Mouse (Mus musculus) liver, adult (tissue): Measurements from ENCODE around the gene Cd247.

ENCODE experiments used
- GATA4 ChIP-seq: IDR thresholded peaks from 2 replicates; pipeline ENCODE4 v1.6.1; 2014; ENCODE audit warnings: mild to moderate bottlenecking, low read length; ENCODE audit not compliant: insufficient replicate concordance

Gene Cd247

DNA sequence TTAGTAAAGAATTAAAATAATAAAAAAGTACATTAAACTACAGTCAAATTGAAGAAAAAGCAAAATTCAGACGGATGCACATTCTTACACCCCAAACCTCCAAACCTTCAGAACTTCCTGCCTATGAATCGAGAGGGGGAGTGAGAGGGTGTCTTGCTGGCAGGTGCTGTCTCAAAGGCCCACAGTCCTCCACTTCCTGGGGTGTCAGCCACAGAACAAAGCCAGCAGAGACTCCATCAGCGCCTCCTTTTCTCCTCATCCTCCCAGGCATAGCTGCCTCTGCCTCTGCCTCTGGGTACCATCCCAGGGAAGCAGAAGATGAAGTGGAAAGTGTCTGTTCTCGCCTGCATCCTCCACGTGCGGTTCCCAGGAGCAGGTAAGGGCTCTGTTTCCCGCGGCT is at the start of gene Cd247:
Cd247 (plus strand) TSS at position 171 of the 400 bp plus-strand sequence.
- no peak for TF ChIP-seq GATA4

DNA sequence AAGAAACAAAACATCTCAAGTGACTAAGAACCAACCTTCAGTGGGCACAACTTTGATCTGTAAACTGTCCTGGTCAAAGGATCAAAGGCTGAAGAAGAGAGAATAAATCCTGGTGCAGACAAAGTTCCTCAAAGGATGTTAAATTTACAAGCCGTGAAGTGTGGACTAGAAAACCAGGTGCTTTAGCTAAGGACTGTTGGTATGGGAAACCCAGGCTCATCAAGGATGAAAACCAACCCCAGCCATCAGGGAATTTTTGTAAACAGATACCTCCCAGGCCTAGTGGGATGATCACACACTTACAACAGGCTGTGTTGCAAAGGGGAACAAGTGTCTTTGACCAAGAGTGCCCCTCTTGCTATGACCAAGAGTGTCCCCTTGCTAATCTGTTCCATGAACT is 49.5 kb upstream of the Cd247 start:
- TF ChIP-seq GATA4: no peak

GRCm38 (mm10) chr1:165741989-165742388 is 46.5 kb upstream of the Cd247 start:
- TF ChIP-seq GATA4: no peak

GRCm38 (mm10) chr1:165748053-165748452 is 40.4 kb upstream of the Cd247 start:
- no peak for TF ChIP-seq GATA4

GRCm38 (mm10) chr1:165751142-165751541 is 37.3 kb upstream of the Cd247 start:
- TF ChIP-seq GATA4: peak; percentile 95

- TF ChIP-seq GATA4: no peak
Measured at GRCm38 (mm10) chr1:165751838-165752237, 36.6 kb upstream of the Cd247 start.

GRCm38 (mm10) chr1:165754205-165754604 is 34.3 kb upstream of the Cd247 start:
- TF ChIP-seq GATA4: no peak

DNA sequence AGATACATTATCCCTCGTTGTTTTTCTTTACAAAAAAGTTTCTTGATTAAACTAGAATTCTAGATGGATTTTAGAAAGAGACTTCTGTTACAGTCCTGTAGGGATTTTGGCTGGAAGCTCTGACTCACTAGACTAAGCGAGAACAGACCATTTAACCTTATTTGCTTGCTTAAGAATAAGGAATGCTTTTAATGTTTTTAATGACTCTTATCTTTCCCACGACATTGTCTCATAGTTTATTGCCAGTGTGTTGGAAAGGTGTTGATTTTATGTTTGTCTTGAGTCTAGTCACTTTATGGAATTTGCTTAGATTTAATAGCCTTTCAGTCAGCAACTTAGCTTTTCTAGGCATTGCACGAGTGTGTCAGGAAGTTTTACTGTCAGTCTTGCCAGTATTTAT is 33.3 kb upstream of the Cd247 start:
- TF ChIP-seq GATA4: no peak

GRCm38 (mm10) chr1:165761522-165762305 is 26.8 kb upstream of the Cd247 start:
- TF ChIP-seq GATA4: no peak

GRCm38 (mm10) chr1:165762914-165763634 is 25.4 kb upstream of the Cd247 start:
- no peak for TF ChIP-seq GATA4

- TF ChIP-seq GATA4: peak; percentile 47; the same call in 1 of the 2 replicates
Measured at GRCm38 (mm10) chr1:165763635-165764372, 24.7 kb upstream of the Cd247 start, which contains the start of gene Creg1. Creg1 (plus strand) TSS chr1:165763746.

DNA sequence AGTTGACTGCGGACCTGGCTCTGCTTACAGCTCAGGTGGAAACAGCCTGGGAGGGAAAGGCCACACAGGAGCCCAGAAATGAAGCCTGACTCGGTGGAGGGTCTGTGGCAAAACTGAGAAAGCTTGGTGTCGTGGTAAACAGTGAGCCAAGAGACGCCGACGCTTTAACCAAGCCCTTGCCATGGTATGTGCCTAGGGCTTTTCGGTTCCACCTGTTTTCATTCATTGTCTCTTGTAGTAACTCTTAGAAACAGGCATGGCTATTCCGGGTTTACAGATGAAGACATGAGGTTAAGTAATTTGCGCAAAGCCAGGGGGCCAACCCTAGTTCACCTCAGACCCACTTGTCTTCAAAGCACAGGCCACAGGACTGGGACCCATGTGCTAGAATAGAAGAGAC is 23.9 kb upstream of the Cd247 start:
- no peak for TF ChIP-seq GATA4

DNA sequence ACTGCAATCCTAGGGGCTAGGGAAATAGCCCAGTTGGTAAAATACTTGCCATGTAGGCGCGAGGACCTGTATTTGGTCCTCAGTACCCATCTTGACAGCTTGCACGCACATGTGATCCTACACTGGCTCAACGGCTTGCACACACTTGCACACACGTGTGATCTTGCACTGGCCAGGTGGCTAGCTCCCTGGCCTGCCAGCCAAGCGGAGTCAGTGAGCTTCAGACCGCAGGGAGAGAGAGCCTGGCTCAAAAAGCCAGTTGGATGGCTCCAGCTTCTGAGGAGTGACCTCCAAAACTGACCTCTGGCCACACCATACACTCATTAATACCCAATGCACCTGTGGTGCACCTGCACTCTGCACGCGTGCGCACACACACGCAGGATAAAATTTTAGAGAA is 23.4 kb upstream of the Cd247 start:
- TF ChIP-seq GATA4: no peak

DNA sequence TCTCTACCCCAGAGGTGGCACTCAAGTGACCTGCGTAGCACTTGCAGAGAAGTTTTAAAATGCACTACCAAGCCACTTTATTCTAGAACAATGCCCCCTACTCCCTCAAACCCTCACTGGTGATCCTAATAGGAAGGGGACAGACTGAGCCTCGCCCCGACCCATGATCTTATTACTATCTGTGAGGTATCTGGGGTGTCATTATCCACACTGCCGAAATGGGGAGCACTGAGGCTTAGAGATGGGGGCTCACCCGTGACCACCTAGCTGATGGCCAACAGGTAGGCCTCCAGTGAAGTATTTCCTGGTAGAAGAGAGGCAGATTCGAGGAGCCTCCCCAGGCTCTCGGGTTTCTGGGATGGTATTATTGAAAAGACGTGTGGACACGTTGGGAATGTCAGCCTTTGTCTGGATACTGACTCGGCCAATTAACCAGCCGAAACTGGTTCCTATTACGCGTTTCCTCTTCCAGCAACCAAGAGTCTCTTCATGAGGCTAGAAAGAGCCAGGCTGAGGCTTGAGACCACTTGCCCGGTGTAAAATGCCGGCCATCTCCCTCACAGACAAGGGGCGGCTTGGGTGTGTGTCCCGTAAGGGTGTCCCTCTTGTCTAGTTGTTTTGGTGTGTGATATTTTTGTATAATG is 22.7 kb upstream of the Cd247 start:
- no peak for TF ChIP-seq GATA4

DNA sequence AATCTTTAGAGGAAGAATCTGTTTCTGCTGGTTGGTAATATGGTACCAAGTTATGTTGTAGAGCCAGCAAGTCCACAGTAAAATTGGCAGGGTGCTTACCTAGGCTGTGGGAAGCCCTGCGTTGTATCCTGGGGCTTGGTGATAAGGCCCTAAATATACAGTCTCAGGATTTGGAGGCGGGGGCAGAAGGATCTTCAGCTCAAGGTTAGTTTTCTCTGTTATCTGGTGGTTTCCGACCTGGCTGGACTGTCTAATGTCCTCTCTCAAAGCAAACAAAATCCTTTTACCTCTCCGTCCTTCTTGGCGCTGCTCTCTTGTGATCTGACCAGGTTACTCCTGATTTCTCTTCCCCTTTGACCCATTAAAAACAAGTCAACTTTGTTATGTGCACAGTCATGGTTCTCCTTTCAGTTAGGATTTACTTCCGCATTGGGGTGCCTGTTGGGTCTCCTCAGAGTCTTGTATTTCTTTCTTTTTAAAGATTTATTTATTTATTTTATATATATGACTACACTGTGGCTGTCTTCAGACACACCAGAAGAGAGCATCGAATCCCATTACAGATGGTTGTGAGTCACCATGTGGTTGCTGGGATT is 22.1 kb upstream of the Cd247 start:
- TF ChIP-seq GATA4: peak; percentile 92
